Mouse (Mus musculus) left cerebral cortex, postnatal 4 days (tissue): ENCODE results near the gene Hdac5. TPM values are rescaled to one million over a fixed set of nuclear protein-coding genes. Genes with fewer than 3 reads are reported as not detected.

ENCODE experiments used
- DNase-seq: peaks from one replicate; pipeline ENCODE4 v3.0.0-alpha.2; 2022
- intact Hi-C: fragments of 180-260 bp; cut with DNase I; formaldehyde crosslinking; loops from one replicate; pipeline ENCODE4 v1.15.1; 2025
- total RNA-seq, 2 experiments: library from RNA; stranded (reverse); gene quantifications; 2 replicates each; pipeline ENCODE4 v1.2.3; 2021

Gene Hdac5
- total RNA-seq = 100 to 1,000 TPM; 205 to 213 TPM

GRCm38 (mm10) chr11:102230006-102230741 lies at the start of gene Hdac5:
Gene Hdac5 (minus strand): TSS chr11:102230166.
- intact Hi-C loops = loop anchor here (2.0 to 5.0 kb wide), 2 partner anchors 15 to 397 kb away; no protein-coding TSS in a partner anchor
- peak; percentile 98 for DNase-seq

GRCm38 (mm10) chr11:102279595-102279994 lies 49.6 kb upstream of the Hdac5 start:
- DNase-seq = no peak
- intact Hi-C loops = no loop called here

GRCm38 (mm10) chr11:102277754-102278153 lies 47.8 kb upstream of the Hdac5 start:
- no peak for DNase-seq
- intact Hi-C loops = no loop called here

GRCm38 (mm10) chr11:102276411-102276915 lies 46.5 kb upstream of the Hdac5 start:
- no peak for DNase-seq
- intact Hi-C loops = no loop called here

DNA sequence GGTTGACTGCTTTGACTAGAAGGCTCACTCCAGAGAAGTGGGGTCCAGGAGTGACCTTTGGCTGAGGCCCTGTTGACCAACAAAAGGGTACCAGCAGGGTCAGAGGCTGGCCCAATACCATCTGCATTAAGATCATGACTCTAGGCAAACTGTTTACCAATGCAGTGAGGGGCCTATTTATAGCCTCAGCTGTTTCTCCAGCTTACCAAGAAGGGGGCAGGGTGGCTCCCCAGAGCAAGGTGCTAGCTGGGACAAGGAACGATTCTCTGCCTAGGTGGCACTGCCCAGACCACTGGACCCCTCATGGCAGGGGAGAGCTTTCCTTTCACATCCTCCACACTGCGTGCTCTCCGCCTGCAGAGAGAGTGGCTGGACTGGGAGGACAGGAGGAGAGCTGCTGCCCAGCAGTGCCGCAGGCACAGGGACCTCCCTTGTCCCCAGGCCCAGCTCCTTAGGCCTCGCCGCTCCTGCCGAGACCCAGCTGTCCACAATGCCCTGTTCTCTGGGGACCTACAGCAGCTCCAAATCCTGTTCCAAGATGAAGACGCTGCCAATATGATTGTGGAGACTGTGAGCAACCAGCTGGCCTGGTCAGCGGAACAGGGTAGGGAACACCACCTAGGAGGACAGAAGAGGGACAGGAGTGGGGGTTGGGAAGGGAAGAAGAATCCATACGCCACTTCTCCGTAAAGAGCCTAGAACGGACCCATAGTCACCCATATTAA lies 38.7 kb upstream of the Hdac5 start, which contains the start of gene Asb16:
TSS of gene Asb16 (plus strand) at position 224 of the 725 bp plus-strand sequence.
- no peak for DNase-seq
- intact Hi-C loops = no loop called here

DNA sequence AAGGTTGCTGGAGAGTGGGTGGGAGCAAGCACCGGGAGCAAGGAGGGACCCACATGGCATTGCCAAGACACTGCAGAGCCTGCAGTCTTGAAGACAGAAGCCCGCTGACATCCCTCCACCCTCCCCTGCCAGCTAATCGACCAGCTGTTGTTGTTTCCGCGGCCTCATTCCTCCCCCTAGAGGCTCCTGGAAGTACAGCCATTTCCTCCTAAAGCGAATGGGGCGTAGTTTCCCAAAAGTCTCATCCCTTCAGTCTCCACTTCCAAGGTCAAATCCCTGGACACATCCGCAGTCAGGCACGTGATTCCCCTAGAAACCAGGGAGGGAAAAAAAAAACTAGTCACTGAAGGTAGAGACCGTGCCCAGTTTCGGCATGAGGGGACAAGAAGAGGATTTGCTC lies 37.5 kb upstream of the Hdac5 start:
- DNase-seq = peak; percentile 85
- intact Hi-C loops = no loop called here

DNA sequence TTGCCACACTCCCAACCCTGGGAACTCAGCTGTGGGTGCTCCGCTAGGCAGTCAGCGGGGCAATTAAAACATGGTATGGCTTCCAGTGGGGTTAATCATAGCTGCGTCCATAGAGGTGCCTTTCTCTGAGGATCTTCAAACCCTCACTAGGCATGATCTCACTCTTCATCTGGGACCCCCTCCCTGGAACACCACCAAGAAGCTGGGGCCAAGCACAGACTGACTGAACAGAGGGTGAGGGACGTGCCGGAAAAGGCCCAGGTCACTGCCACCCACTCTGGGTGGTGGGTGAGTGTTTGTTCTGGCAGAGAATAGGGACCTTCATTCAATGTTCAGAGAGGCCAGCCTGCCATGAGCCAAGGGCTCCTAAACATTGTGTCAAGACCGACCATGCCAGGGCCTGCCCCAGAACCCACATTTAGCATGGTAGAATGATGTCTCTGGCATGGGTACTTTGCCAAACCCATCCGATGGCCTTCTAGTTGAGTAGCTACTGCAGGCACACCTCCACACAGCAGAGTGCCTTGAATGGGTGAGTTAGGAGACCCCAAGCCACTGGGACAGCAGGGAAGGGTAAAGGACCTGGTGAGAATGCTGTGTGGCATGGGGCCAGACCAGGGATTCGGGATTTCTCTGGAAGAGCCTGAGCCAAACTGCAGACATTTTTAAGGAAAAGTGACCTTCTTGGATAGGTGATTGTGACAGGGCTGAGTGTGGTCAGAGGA lies 36.8 kb upstream of the Hdac5 start:
- no peak for DNase-seq
- intact Hi-C loops = no loop called here

- peak; percentile 84 for DNase-seq
- intact Hi-C loops = no loop called here
These were observed 35.9 kb upstream of the Hdac5 start for GRCm38 (mm10) chr11:102265816-102266215.

GRCm38 (mm10) chr11:102263211-102263610 lies 33.2 kb upstream of the Hdac5 start:
- no peak for DNase-seq
- intact Hi-C loops = no loop called here

- no peak for DNase-seq
- intact Hi-C loops = no loop called here
These were observed 28.6 kb upstream of the Hdac5 start for GRCm38 (mm10) chr11:102258521-102258920.

DNA sequence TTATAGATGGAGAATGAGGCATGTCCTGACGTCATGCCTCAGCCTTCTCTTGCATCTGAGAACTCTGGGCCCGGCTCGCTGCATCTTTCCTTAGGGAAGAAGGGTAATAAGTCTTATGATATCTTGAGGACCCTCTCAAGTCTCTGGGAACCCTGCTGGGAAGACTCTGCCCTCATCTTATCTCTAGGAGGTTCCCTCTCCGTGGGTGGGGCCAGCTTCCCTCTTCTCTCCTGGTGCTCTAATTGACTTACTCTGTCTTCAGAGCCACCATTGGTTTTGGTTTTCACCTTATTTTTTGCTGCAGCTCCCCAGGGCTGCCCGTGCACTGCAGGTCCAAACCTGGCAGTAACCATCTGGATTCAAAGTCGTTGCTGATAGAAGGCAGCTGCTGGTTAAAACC lies 28.1 kb upstream of the Hdac5 start:
- intact Hi-C loops = no loop called here
- DNase-seq = no peak

DNA sequence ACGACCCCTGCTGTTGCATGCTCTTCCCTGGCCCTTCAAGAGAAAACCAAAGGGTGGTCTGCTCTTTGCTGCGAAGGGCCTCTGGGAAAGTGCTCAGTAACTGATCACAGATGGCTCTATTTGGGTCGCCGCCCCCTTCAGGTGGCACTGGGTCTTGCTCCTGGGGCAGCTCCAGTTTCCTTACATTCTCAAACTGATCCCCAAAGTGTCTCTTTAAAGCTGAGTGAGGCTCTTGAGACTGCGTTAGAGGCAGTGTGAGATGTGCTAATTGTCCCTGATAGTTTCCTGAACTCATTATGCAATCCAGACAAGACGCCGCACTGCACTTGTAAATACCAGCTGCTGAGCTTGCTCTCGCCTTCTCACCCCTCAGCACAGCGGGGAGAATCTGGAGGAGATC lies 27.5 kb upstream of the Hdac5 start:
- intact Hi-C loops = no loop called here
- DNase-seq = peak; percentile 35

- intact Hi-C loops = no loop called here
- DNase-seq = no peak
These were observed 19.6 kb upstream of the Hdac5 start for GRCm38 (mm10) chr11:102249351-102250090.

GRCm38 (mm10) chr11:102248630-102249230 lies 18.8 kb upstream of the Hdac5 start, which contains the start of gene BC030867:
Gene BC030867 (plus strand): TSS chr11:102248882.
- DNase-seq = peak; percentile 94
- intact Hi-C loops = no loop called here

DNA sequence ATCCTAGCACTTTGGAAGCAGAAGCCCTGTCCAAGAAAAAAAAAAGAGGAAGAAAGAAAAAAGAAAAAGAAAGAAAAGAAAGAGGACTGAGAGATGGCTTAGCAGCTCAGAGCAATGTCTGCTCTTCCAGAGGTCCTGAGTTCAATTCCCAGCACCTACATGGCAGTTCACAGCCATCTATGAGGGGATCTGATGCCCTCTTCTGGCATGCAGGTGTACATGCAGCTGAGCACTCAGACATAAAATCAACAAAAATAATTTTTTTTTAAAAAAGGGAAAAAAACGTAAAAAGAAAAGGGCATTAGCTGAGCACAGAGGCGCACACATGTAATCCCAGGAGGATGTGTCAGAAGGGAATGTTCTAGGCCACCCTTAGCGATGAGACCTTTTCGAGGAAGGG lies 16.9 kb upstream of the Hdac5 start:
- intact Hi-C loops = no loop called here
- DNase-seq = no peak

DNA sequence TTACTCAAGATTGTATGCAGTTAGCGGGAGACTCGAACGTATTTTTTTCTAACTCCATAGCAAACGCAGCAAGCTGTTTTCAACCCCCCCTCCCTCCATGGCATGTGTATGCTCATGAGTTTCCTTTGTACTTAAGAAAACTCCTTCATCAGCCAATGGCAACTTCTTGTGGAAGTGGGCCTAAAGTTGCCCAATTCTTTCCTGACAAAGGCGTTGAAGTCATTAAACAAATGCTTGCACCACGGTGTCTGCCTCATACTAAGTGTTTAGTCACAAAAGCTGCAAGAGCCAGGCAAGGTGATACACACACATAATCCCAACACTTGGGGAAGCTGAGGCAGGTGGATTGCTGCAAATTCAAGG lies 16.3 kb upstream of the Hdac5 start:
- intact Hi-C loops = no loop called here
- DNase-seq = no peak

- DNase-seq = no peak
- intact Hi-C loops = loop anchor here (2.0 kb wide), 1 partner anchor 15 kb away; the partner anchor contains the start of gene Hdac5
These were observed 15.8 kb upstream of the Hdac5 start for GRCm38 (mm10) chr11:102245581-102246272.

- intact Hi-C loops = loop anchor here (2.0 kb wide), 1 partner anchor 14 kb away; the partner anchor contains the start of gene Hdac5
These were observed 15.0 kb upstream of the Hdac5 start for GRCm38 (mm10) chr11:102244926-102245449.

GRCm38 (mm10) chr11:102241874-102242273 lies 11.9 kb upstream of the Hdac5 start:
- intact Hi-C loops = no loop called here
- DNase-seq = no peak

More at GRCm38 (mm10) chr11:102244926-102245449, 15.0 kb upstream of the Hdac5 start:
- peak; percentile 47 for DNase-seq
